Mouse (Mus musculus): ENCODE data around the gene Rab37.

DNA sequence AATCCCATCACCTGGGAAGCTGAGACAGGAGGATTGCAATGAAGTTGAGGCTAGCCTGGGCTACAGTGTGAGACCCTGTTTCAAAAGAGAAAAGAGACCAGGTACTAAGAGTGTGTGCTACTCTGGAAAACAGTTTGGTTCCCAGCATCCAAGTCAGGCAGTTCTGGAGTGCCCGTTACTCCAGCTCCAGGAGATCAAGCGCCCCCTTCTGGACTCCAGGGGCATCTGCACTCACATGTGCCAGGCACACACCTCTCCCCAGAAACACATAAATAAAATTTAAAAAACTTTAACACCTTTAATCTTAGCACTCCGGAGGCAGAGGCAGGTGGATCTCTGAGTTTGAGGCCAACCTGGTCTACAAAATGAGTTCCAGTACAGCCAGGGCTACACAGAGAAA is 9.9 kb upstream of the Rab37 start:
- no peak; the same call in 1 of the 2 replicates for TF ChIP-seq CTCF (IDR thresholded peaks at IDR 0.05; ENCODE audit: borderline replicate concordance, insufficient read depth, low read depth, low read length)
- no peak for TF ChIP-seq POLR2A (IDR thresholded peaks at IDR 0.05; ENCODE audit: borderline replicate concordance, insufficient read depth, low read length)
